Mouse (Mus musculus): ENCODE measurements around the gene Pigo. TPM values are rescaled to one million over a fixed set of nuclear protein-coding genes. Genes with fewer than 3 reads are reported as not detected.

Gene Pigo
- total and polyA plus RNA-seq, 2 experiments from 2014 or later = 22.1 to 27.7 TPM

GRCm38 (mm10) chr4:43058392-43058752 lies 32.8 kb upstream of the Pigo start:
- Histone ChIP-seq H3K4me1 (ENCODE audit: insufficient read depth, low read length) (peaks cover 3% of the 10 kb centered on the region; the same call in 1 of the 2 replicates), H3K36me3 (ENCODE audit: insufficient read depth, low read length) (no peaks in the 10 kb centered on the region), H3K9me3 (ENCODE audit: low read length) (no peaks in the 10 kb centered on the region), H3K27me3 (ENCODE audit: insufficient read depth, low read length) (no peaks in the 10 kb centered on the region), H3K27ac (no peak overlapping the region), H3K4me3 (ENCODE audit: low read length) (peak overlapping the region; percentile 88), H3K4me2 (ENCODE audit: low read depth, low read length) (peak overlapping the region; percentile 82), H3K9ac (replicated peaks; ENCODE audit: low read length) (no peak overlapping the region)
- 17% methylated on average over 8 of the region's 8 CpGs for WGBS
- no peak for DNase-seq (ENCODE audit: low spot score)
- no peak for TF ChIP-seq CTCF (IDR thresholded peaks at IDR 0.05; ENCODE audit: low read depth)
- ATAC-seq = no peak

GRCm38 (mm10) chr4:43057654-43058053 lies 32.0 kb upstream of the Pigo start:
- no peak overlapping the region for H3K27ac ChIP-seq
- no peak overlapping the region for H3K4me2 ChIP-seq (ENCODE audit: low read depth, low read length)
- no peak overlapping the region for H3K9ac ChIP-seq (replicated peaks; ENCODE audit: low read length)
- no peaks in the 10 kb centered on the region for H3K36me3 ChIP-seq (ENCODE audit: insufficient read depth, low read length)
- ATAC-seq (no peak), DNase-seq (ENCODE audit: low spot score) (no peak)
- H3K4me1 ChIP-seq (ENCODE audit: insufficient read depth, low read length) = peaks cover 3% of the 10 kb centered on the region; the same call in 1 of the 2 replicates
- no peak for TF ChIP-seq CTCF (IDR thresholded peaks at IDR 0.05; ENCODE audit: low read depth)
- no peaks in the 10 kb centered on the region for H3K9me3 ChIP-seq (ENCODE audit: low read length)
- WGBS = 95% methylated on average over 5 of the region's 5 CpGs
- H3K27me3 ChIP-seq (ENCODE audit: insufficient read depth, low read length) = no peaks in the 10 kb centered on the region
- no peak overlapping the region for H3K4me3 ChIP-seq (ENCODE audit: low read length)

GRCm38 (mm10) chr4:43052627-43053026 lies 27.0 kb upstream of the Pigo start:
- Histone ChIP-seq H3K4me1 (ENCODE audit: insufficient read depth, low read length) (no peaks in the 10 kb centered on the region), H3K36me3 (ENCODE audit: insufficient read depth, low read length) (no peaks in the 10 kb centered on the region), H3K9ac (replicated peaks; ENCODE audit: low read length) (no peak overlapping the region), H3K9me3 (ENCODE audit: low read length) (no peaks in the 10 kb centered on the region), H3K27me3 (ENCODE audit: insufficient read depth, low read length) (no peaks in the 10 kb centered on the region), H3K4me2 (ENCODE audit: low read depth, low read length) (no peak overlapping the region), H3K4me3 (ENCODE audit: low read length) (no peak overlapping the region), H3K27ac (no peak overlapping the region)
- WGBS = 15% methylated on average over 4 of the region's 4 CpGs
- TF ChIP-seq CTCF (IDR thresholded peaks at IDR 0.05; ENCODE audit: low read depth) = peak; percentile 69
- ATAC-seq (0 out of 2 replicates have a peak, but pooled peaks have one; percentile 15), DNase-seq (ENCODE audit: low spot score) (peak; percentile 84)

GRCm38 (mm10) chr4:43047231-43047630 lies 21.6 kb upstream of the Pigo start:
- no peak overlapping the region for H3K9ac ChIP-seq (replicated peaks; ENCODE audit: low read length)
- H3K27me3 ChIP-seq (ENCODE audit: insufficient read depth, low read length) = no peaks in the 10 kb centered on the region
- no peak overlapping the region; the same call in 1 of the 2 replicates for H3K4me2 ChIP-seq (ENCODE audit: low read depth, low read length)
- no peaks in the 10 kb centered on the region for H3K36me3 ChIP-seq (ENCODE audit: insufficient read depth, low read length)
- no peak overlapping the region for H3K27ac ChIP-seq
- peak; percentile 95 for DNase-seq (ENCODE audit: low spot score)
- H3K9me3 ChIP-seq (ENCODE audit: low read length) = no peaks in the 10 kb centered on the region
- peaks cover 4% of the 10 kb centered on the region for H3K4me1 ChIP-seq (ENCODE audit: insufficient read depth, low read length)
- H3K4me3 ChIP-seq (ENCODE audit: low read length) = no peak overlapping the region
- TF ChIP-seq CTCF (IDR thresholded peaks at IDR 0.05; ENCODE audit: low read depth) = peak; percentile 89
- 8% methylated on average over 5 of the region's 5 CpGs for WGBS
- no peak for ATAC-seq

GRCm38 (mm10) chr4:43046607-43047006 lies 21.0 kb upstream of the Pigo start:
- Histone ChIP-seq H3K4me2 (ENCODE audit: low read depth, low read length) (peak overlapping the region; percentile 70; the same call in 1 of the 2 replicates), H3K4me1 (ENCODE audit: insufficient read depth, low read length) (peaks cover 4% of the 10 kb centered on the region), H3K36me3 (ENCODE audit: insufficient read depth, low read length) (no peaks in the 10 kb centered on the region), H3K27me3 (ENCODE audit: insufficient read depth, low read length) (no peaks in the 10 kb centered on the region), H3K9ac (replicated peaks; ENCODE audit: low read length) (no peak overlapping the region), H3K9me3 (ENCODE audit: low read length) (no peaks in the 10 kb centered on the region), H3K4me3 (ENCODE audit: low read length) (no peak overlapping the region), H3K27ac (no peak overlapping the region)
- ATAC-seq (no peak), DNase-seq (ENCODE audit: low spot score) (no peak)
- 59% methylated on average over 5 of the region's 5 CpGs for WGBS
- TF ChIP-seq CTCF (IDR thresholded peaks at IDR 0.05; ENCODE audit: low read depth) = no peak

- ATAC-seq (peak; percentile 92), DNase-seq (ENCODE audit: low spot score) (peak; percentile 97)
- Histone ChIP-seq H3K4me3 (ENCODE audit: low read length) (peak within 1 kb of the TSS; percentile 51), H3K4me2 (ENCODE audit: low read depth, low read length) (peak within 1 kb of the TSS; percentile 70), H3K4me1 (ENCODE audit: insufficient read depth, low read length) (peaks cover 4% of the 10 kb centered on the region), H3K9me3 (ENCODE audit: low read length) (no peaks in the 10 kb centered on the region), H3K27ac (peak within 1 kb of the TSS; percentile 79), H3K9ac (replicated peaks; ENCODE audit: low read length) (peak within 1 kb of the TSS; percentile 48), H3K36me3 (ENCODE audit: insufficient read depth, low read length) (no peaks in the 10 kb centered on the region), H3K27me3 (ENCODE audit: insufficient read depth, low read length) (no peaks in the 10 kb centered on the region)
- peak; percentile 20; the same call in 1 of the 2 replicates for TF ChIP-seq CTCF (IDR thresholded peaks at IDR 0.05; ENCODE audit: low read depth)
- WGBS = under 1% methylated on average over 31 of the region's 33 CpGs
Measured at GRCm38 (mm10) chr4:43045659-43046302, 20.2 kb upstream of the Pigo start, which contains the start of gene Fam214b. TSS of gene Fam214b (minus strand) at chr4:43046220.

- Histone ChIP-seq H3K9ac (replicated peaks; ENCODE audit: low read length) (peak overlapping the region; percentile 48), H3K36me3 (ENCODE audit: insufficient read depth, low read length) (no peaks in the 10 kb centered on the region), H3K9me3 (ENCODE audit: low read length) (no peaks in the 10 kb centered on the region), H3K4me2 (ENCODE audit: low read depth, low read length) (peak overlapping the region; percentile 70), H3K4me3 (ENCODE audit: low read length) (peak overlapping the region; percentile 51), H3K27me3 (ENCODE audit: insufficient read depth, low read length) (no peaks in the 10 kb centered on the region), H3K4me1 (ENCODE audit: insufficient read depth, low read length) (peaks cover 4% of the 10 kb centered on the region), H3K27ac (peak overlapping the region; percentile 79)
- DNase-seq (ENCODE audit: low spot score) = no peak
- no peak for TF ChIP-seq CTCF (IDR thresholded peaks at IDR 0.05; ENCODE audit: low read depth)
- ATAC-seq = peak; percentile 0; the same call in 1 of the 2 replicates
- 2% methylated on average over 13 of the region's 13 CpGs for WGBS
Measured at GRCm38 (mm10) chr4:43045285-43045658, 19.7 kb upstream of the Pigo start.
